Mouse (Mus musculus) ovary, postnatal 14 days (tissue): ENCODE measurements at regions not wholly inside any gene's neighbourhood (a gene's known extent, or its start where the extent isn't known, plus 50 kb on each side); places are given as distances from the start of the nearest gene placed in this dataset.
"Not testable (repeated sequence)": the region's sequence is repeated elsewhere in the genome, so short reads cannot be mapped to it uniquely, and the experiment has no call there.

Source experiments
- DNase-seq: peaks from one replicate; pipeline ENCODE4 v3.0.0; 2022; ENCODE audit warnings: low spot score

DNA sequence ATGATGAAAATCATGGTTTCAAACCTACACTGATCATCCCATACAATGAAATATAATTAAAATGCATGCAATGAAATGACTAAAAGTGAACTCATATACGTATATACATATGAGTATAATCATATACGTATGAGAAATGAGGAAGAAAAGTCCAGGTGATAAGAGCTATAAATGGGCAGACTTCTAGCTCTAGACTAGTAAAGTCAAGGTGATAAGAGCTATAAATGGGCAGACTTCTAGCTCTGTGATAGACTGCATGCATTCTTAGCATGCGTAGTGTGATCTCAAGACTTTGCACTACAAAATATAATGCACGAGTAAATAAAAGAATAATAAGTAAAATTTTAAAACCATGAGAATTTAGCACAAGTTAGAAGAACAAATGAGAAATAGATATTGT is 606.2 kb upstream of the Gpc5 start:
- no peak for DNase-seq

DNA sequence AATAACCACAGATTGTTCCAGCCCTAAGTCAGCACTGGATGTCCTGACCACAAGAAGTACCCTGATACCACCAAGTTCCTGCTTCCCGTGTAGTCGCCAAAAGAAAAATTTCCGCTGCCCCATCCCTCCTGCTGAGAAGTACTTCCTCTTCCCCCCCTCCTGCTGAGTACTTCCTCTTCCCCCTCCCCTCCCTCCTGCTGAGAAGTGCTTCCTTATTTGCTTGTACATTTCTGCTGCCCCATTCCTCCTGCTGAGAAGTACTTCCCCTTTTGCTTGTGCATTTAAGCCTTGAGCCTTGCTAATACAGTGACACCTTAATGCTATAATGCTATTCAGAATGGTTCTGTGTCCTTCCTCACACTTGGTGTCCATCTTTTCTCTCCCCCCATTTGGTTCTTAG is 598.6 kb upstream of the Gpc5 start:
- DNase-seq, result not testable (repeated sequence)

DNA sequence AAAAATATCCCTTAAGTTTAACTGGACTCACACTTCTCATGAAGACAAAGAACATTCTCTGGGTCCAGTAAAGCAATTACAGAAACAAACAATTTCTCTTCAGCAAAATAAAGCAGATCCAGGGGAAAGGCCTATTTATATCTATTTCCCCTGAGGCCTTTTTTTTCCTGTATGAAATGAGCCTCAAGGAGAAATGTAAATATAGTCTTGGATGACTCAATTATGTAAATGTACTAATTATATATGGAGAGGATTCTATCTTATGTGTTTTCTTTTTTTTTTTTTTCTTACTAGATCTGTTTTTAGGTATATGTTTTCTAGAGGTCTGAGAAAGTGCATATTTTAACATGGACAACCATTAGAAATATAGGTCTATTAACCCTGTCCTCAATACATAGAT is 587.0 kb upstream of the Gpc5 start:
- DNase-seq, result no peak

DNA sequence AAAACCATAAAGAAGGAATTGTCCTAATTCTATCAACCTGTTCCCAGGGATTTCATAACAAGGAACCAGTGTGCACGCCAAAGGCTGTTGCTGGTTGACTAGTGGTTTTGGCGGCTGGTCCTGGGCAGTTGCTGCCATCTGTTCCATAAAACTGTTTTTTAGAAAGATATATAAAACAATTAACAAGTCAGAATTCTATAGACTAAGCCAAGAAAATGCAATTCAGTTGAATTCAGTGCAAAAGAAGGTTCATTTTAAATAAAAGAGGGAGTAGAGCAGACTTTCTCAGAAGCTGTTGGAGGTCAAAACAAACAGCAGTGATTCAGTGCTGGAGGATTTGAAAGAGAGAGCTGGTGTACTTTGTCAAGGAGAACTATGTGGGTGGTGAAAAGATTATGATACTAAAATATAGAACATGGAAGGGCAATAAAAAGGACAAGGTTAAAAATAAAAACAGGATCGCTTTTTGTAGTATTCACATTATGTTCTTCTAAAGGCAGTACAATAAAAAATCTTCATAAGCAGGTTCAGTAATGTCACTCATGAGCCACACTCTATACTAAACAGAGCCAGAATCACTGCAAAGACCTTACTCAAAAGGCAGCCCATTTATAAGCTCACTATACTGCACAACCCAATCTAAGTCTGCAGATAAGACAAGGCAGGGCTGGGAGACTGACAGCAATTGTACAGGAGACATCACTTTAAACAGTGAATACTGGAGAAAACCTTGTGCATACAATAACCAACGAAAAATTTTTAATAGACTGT is 543.9 kb upstream of the Gpc5 start:
- DNase-seq, result no peak

DNA sequence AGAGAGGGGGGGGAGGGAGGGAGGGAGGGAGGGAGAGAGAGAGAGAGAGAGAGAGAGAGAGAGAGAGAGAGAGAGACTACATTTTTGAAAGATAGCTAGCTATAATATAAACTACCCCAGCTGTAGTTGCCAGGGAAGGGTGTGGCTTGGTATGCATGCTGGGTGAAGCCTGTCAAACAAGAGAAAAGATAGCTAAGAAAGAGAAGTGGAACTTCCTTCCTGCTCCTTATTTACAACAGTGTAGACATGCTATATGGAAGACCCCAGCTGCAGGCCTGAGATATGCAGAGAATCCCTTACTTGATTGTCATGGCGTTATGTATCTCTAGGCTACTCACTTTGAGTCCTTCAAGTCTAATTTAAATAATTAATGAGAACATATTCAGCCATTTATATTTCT is 542.9 kb upstream of the Gpc5 start:
- no peak for DNase-seq

DNA sequence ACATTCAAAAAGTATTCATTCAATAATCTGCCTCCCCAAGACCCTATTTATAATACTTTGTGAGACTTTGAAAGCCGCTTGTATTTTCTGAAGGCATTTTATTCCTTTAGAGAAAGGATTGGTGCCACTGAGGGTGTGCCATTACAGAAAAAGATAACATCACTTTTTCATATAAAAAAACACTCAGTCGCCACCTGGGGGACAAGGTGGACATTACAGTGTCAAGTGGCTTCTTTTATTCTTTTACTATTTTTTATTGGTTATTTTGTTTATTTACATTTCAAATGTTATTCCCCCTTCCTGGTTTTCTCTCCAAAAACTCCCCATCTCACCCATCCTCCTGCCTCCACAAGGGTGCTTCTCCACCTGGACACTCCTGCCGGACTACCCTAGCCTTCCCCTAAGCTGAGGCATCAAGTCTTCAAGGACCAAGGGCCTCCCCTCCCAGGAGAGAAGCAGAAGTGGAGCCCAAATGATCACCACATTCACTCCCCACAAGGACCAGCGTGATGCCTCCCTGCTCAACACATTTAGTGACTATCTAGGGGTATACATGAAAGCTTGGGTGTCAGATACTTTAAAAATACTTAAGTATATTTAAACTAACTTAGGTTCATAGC is 525.5 kb upstream of the Gpc5 start:
- no peak for DNase-seq

DNA sequence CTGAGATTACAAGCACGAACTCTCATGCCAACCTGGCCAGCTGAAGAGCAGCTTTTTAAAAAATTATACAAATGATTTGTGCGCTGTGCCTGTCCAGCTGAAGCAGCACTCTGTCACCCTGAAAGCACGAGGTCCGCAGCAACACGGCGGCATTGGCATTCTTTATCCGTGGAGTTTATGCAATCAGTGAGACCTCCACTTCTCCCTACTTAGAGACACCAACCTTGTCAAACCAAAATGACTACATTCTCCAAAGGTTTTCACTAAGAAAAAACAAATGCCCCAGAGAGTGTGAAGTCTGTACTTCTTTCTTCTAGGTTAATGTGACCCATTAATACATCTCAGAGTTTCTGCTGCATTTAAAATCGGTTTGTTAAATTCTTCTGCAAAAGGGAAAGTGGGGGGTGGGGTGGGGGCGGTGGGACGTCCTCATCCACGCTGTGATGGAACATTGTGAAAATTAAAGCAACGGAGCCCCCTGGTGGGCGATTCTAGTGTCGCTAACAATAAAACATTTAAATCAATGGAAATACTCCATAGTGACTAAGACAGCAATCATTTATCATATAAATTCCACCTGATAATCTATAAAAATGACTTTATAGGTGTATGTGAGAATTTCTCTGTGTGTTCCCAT is 524.2 kb upstream of the Gpc5 start:
- peak; percentile 27 for DNase-seq

DNA sequence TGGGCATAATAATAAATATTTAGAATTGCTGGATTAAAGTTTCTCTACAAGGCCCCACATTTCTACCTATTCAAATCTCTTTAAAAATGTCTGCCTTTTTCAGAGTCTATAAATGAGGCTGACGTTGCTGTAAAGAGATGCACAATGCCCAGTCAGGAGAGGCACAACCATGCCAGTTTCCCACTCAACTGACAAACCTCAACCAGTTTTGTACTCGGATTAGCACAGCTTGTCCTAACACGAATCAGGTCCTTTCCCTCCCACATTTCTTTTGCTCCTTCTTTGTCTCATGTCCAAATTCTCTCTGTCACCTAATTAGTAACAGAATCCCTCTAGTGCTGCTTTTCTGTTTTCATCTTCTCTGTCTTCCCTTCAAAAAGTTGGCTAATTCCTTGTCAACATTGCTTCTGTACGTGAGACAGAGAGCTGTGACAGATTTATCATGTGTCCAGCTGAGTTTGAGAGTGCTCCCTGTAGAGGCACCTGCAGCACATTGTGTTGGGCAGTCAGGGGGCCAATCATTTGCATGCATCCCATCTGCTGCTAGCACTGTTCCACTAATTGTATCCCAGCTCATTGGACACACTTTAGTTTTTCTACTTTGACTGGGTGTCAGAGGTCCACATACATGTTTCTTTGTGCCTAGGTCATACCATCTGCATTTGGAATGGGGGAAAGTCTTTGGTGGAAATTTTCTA is 504.5 kb upstream of the Gpc5 start:
- DNase-seq, result no peak

DNA sequence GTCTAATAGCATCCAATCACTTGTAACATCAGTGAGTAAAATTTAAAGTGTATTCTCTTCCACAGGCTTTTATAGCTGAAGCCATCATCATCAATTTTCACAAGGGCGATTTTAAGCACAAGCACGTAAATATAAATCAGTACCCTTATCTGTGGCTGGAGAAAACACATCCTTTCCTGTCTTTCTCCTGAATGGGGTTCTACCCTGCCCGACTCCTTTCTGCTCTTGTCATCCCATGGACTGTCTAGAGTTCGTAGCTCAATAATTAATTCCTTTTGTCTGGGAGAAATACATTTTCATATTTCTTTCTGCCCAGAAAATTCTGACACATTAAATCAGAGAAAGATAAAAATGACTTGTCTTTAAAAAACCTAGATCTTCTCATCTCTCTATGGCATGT is 482.7 kb upstream of the Gpc5 start:
- DNase-seq, result no peak

DNA sequence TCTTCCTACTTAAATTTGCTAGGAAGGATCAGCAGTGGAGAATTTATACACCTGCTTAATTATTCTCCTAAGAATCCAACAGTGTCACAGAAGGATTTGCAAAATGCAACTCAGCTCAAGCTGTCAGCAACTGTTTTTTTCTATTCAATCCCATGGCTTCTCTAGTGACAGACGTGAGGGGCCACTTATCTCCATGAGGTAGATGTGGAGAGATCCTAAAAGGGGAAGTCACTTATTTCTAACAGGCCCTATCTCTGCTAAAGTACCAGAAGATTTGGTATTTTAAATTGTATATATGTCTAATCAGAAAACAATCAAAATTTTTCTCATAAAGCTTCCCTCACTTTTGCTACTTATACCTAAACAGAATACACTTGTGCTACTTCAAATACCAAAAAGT is 479.6 kb upstream of the Gpc5 start:
- DNase-seq, result no peak

DNA sequence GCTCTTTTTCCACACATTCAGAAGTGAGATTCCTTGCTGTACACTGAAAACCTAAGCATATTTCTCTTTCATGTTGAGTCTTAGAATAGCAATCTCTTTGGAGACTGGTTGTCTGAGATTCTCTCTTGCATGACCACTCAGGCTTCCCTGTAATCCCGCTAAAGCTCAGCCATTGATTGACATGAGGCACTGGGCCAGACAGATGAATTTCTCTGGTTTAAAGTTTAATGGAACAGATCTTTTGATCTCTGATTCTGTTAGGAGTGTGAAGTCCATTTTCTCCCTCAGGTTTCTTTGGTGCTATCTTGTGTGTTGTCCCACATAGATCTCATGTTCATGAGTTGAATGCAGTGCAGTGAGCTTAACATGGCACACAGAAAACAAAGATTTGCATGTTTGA is 435.4 kb upstream of the Gpc5 start:
- DNase-seq, result no peak

DNA sequence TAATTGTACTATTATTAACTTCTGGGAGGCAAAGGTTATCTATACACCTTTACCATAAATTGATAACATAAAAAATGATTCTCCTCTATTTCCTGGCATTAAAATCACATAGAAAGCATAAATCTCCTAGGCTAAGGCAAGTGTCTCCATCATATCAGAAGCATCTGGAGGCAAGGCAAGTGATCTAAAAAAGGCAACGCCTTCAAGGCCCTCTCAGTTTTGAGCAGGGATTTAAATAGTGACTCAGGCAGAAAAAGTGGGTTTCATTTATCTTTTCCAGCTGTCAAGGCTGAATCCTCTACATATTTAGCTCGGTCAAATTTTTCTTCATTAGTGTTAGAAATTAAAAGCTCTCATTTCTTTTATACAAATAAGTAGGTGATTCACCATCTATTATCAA is 430.0 kb upstream of the Gpc5 start:
- no peak for DNase-seq

DNA sequence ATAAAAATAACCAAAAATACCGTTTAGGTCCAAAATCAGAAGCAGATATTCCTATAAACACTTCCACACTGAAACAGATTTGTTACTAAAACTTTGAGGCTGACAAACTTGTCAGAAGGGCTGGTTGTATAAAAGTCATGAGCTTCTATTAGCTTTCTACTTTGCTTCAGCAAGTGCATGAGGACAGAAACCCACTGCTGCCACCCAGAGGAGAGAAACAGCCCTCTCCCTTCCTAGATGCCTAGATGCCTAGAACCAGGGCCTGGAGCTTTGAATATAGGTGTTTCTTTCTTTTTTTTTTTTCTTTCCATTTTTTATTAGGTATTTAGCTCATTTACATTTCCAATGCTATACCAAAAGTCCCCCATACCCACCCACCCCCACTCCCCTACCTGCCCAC is 406.9 kb upstream of the Gpc5 start:
- no peak for DNase-seq

DNA sequence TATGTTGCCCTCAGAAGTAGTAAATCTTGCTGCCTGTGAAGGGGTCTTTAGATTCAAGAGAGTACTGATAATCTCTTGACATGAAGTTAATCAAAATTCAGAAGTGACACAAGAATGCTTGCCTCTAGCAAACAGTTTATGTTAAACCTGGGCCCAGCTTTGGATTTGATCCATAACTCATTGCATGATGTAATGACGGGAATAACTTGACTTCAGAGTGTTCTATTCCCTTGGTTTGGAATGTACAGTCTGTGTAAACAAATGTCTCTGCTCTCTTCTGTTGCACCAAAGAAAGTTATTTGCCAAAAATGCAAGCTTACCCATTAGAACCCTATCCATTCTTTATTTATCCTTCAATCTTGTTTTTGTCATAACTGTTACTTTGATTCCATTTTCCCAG is 397.1 kb upstream of the Gpc5 start:
- no peak for DNase-seq

DNA sequence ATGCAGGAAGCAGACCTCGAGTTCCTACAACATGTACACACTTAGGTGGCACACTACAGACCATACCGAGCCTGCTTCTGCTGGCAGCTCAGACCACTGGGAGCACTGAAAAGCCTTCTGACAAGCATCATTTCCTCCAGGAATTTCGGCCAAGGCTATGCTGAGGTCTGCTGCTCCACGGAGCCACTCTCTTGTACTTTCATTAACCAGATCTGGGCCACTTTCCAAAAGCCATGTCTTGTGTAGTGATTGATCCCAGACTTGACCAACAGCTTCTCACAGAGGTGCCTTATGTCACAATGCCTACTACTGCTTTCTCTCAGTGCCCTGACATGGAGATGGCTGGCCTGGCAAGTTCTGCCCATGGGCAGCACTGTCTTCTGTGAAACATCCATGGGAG is 394.5 kb upstream of the Gpc5 start:
- peak; percentile 1 for DNase-seq

DNA sequence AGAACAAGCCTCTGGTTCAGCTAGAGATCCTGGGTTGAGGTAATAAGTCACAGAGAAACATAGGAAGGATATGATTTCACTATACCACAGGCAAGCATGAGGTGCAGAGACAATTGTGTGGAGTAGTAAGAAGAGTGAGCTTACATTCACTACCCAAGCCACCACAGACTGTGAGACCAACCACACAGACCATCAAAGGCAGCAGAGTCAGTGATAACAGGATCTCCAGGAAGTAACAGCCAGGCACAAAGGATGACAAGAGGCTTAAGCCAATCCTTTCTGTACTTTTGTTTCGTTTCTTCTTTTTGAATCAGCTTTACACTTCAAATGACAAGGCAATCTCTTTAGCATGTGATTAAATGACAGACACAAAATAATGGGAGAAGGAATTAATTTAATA is 368.9 kb upstream of the Gpc5 start:
- DNase-seq, result no peak

DNA sequence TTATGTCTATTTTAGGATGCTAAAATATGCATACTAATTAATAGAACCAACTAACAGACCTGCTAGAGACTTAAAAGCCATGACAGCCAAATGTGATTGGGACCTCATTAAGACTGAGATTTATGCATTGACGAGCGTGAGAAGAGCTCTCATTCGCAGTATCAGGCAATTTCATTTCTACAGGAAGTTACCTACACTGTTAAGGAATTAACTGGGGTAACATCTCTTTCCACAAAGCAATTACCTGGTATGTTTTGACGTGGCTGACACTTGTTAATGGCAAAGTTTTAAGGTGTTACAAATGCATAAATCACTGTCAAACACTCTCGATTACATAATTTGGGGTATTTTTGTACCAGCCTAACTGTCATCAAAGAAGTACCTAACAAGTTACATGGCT is 324.7 kb upstream of the Gpc5 start:
- no peak for DNase-seq

DNA sequence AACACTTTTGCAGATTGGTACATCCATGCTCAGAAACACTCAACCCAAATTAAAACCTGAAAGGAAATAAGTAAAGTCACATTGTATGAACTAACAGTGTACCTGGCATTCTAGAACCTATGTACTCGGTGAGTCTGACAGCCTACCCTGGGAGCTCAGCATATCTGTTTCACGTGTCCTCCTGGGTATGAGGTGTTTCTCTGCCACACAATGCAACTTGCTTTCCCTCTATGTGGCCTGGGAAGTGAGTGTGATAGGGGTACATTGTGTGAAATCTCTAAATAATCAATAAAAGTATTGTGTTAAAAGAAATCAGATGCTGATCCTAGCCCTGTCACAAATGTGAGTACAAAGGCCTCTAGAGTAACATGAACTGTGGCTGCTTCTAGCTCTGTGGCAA is 315.3 kb upstream of the Gpc5 start:
- no peak for DNase-seq

DNA sequence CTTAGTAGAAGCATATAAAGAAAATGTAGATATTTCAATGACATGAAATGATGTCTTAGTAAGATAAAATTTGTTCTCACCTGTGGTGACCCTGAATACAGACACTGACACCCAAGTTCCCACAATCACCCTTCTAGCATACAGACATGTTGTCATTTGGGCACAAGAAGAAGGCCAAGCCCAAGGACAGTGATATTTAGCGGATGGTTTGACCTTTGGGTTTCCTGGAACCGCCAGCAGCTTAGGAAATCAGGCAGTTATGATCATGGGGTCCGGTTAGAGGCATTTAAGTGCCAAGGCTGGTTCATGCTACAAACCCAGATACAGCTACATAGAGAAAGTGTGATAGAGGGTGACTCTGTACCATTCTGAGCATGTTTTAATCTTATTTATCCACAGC is 310.2 kb upstream of the Gpc5 start:
- DNase-seq, result no peak

DNA sequence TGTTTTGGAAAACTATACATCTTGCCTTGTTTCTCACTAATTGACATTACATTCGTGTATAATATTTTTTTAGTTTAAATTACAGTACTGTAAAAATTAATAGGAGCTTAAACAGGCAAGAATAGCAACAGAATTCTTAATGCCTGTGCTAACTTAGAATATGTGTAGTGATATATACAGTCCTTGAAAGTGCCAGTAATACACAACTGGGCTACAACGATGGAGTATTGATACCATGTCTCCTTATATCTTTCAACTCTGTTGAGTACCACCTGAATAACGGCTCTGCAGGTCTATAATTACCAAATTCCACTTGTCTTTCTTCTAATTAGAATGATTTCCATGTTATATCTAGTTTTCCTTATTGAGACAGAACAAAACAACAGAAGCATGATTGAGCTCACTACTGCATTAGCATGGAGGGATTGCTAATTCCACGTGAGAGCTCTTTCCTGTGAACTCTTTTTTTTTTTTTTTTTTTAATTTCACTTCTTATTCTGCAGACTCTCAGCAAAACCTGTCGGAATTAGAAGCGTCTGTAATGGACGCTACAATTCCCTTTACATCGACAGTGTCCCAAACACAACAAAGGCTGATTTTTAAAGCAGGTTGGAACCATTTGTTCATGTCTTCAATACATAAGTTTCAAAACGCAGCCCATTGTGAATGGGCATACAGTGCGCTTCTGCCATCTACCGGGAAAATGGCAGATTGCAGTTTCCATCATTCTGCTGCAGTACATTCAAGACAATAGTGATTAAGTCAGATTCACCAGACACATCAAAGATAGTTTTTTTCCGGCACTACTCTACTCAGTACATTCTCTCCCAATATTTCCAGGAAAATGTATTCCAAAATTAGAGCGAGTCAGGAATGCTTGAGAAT is 300.8 kb upstream of the Gpc5 start:
- DNase-seq, result peak; percentile 55

DNA sequence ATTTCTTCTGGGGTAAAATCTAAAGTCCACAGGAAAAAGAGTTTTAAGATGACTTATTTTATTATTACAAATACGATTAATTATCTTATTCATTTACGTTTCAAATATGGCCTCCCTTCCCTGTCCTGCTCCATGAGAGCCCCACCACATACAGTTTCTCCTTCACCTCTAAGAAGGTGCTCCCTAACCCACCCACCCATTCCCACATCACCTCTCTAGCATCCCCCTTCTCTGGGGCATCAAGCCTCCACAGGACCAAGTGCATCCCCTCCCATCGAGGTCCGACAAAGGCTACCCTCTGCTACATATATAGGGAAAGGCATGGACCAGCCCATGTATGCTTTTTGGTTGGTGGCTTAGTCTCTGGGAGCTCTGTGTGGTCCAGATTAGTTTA is 300.2 kb upstream of the Gpc5 start:
- DNase-seq, result no peak

DNA sequence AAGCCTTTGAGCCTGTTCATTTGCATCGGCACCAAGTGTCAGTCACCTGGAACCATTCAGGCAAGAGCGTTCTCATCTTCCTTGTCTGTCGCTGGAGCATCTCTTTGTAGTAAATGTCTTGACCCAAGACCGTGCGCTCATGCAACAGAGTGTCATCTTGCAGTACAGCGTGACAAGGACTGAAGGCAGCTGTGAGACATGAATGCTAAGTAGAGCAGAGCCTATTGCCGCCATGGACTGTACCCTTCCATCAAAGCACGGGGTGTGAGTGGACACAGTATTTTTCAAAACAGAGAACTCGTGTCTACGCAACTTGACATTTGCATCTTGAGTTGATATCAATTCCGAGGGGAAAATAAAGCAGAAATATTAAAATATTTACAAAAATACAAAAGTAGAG is 287.4 kb upstream of the Gpc5 start:
- DNase-seq, result no peak
